Mouse (Mus musculus) heart, embryonic 12.5 days (tissue): Measurements from ENCODE around the gene Gad1. TPM values are rescaled to one million over a fixed set of nuclear protein-coding genes. Genes with fewer than 3 reads are reported as not detected.

Experiments
- polyA plus RNA-seq: library from polyadenylated mRNA; unstranded; fragments of >200 nt; fragmentation: Nextera tagmentation; extraction: Ambion mirVana; gene quantifications from 2 replicates; pipeline ENCODE4 v1.2.1, GENCODE M21; 2016

Gene Gad1
- polyA plus RNA-seq, 1 experiment from 2014 or later, result 0.33 TPM

Other genes starting within 250 kb of the Gad1 start
- gene Sp5, start 78.1 kb upstream of the Gad1 start, polyA plus RNA-seq, result 0.36 and 0.44 TPM in 2 replicates
- 0.36 and 0.64 TPM in 2 replicates for gene Erich2, start 44.3 kb upstream of the Gad1 start, polyA plus RNA-seq
- gene Gorasp2, start 108.5 kb downstream of the Gad1 start, polyA plus RNA-seq, result 158 and 165 TPM in 2 replicates
- gene Gm26558, start 109.0 kb downstream of the Gad1 start, polyA plus RNA-seq, result 3.4 and 4.0 TPM in 2 replicates